Mouse (Mus musculus) G1E (cell line): Measurements from ENCODE around the gene Fkbp8. TPM values are rescaled to one million over a fixed set of nuclear protein-coding genes. Genes with fewer than 3 reads are reported as not detected.

Source experiments
- ATAC-seq: 2 replicates; pipeline ENCODE4 v1.8.0; 2016; ENCODE audit warnings: mild to moderate bottlenecking; ENCODE audit not compliant: insufficient number of reproducible peaks, poor library complexity, low FRiP score, severe bottlenecking; ENCODE audit errors: extremely low read depth
- DNase-seq: peaks from one replicate; pipeline ENCODE4 v3.0.0; 2012; ENCODE audit warnings: low spot score
- H3K27me3 ChIP-seq: 2 replicates; pipeline ENCODE4 v1.6.1; 2012; ENCODE audit warnings: mild to moderate bottlenecking, low read length, inconsistent platforms; ENCODE audit not compliant: insufficient read depth
- H3K36me3 ChIP-seq: replicated peaks from 2 replicates; pipeline ENCODE3; 2012; ENCODE audit warnings: mild to moderate bottlenecking, inconsistent platforms
- H3K4me1 ChIP-seq: 2 replicates; pipeline ENCODE4 v1.6.1; 2012; ENCODE audit warnings: low read depth, low read length, inconsistent platforms, mixed read lengths; ENCODE audit not compliant: insufficient read depth
- H3K4me3 ChIP-seq: 2 replicates; pipeline ENCODE4 v1.5.1; 2012; ENCODE audit warnings: low read depth, mild to moderate bottlenecking, inconsistent platforms, low read length, moderate library complexity, mixed read lengths
- H3K9me3 ChIP-seq: replicated peaks from 2 replicates; pipeline ENCODE4 v1.6.1; 2012; ENCODE audit warnings: inconsistent platforms
- CTCF ChIP-seq: IDR thresholded peaks from 2 replicates; pipeline ENCODE4 v1.5.1; 2012; ENCODE audit warnings: low read depth, low read length, inconsistent platforms, mixed read lengths
- GATA1 ChIP-seq: IDR thresholded peaks from 2 replicates; pipeline ENCODE4 v1.6.1; 2012; ENCODE audit warnings: borderline replicate concordance, low read length, inconsistent platforms, mixed read lengths
- GATA2 ChIP-seq: IDR thresholded peaks from 2 replicates; pipeline ENCODE4 v1.6.1; 2012; ENCODE audit warnings: low read depth, low read length, inconsistent platforms, borderline replicate concordance
- POLR2AphosphoS5 ChIP-seq: IDR thresholded peaks from 2 replicates; pipeline ENCODE4 v1.6.1; 2012; ENCODE audit warnings: low read depth, low read length, inconsistent platforms; ENCODE audit not compliant: insufficient replicate concordance
- TAL1 ChIP-seq: conservative IDR thresholded peaks from 2 replicates; pipeline ENCODE4 v1.6.1; 2012; ENCODE audit warnings: low read depth, low read length, inconsistent platforms, mixed read lengths
- polyA plus RNA-seq: library from polyadenylated mRNA; stranded (reverse); fragments of >175 nt; gene quantifications from 2 replicates; pipeline ENCODE4 v1.2.3, GENCODE M21; 2012
- total RNA-seq, 2 experiments: library from RNA; stranded (forward) in 1 of 2; stranded (reverse) in 1 of 2; fragments of 200-1000 nt in 1 of 2; fragments of >200 nt in 1 of 2; fragmentation: Nextera tagmentation in 1 of 2; gene quantifications; 2 replicates each; pipeline ENCODE4 v1.2.3; 2014 to 2017

Gene Fkbp8
- total and polyA plus RNA-seq, 3 experiments = 206 to 939 (median 232) TPM

- TF ChIP-seq POLR2AphosphoS5 (no peak), GATA2 (no peak), TAL1 (no peak), CTCF (no peak), GATA1 (no peak)
- Histone ChIP-seq H3K27me3 (no peaks in the 10 kb centered on the region), H3K36me3 (peaks cover 95% of the 10 kb centered on the region), H3K9me3 (no peaks in the 10 kb centered on the region), H3K4me3 (no peak overlapping the region), H3K4me1 (peaks cover 28% of the 10 kb centered on the region)
- ATAC-seq = no peak
- no peak for DNase-seq
Measured at GRCm38 (mm10) chr8:70574302-70574701, 46.8 kb downstream of the Fkbp8 start.

DNA sequence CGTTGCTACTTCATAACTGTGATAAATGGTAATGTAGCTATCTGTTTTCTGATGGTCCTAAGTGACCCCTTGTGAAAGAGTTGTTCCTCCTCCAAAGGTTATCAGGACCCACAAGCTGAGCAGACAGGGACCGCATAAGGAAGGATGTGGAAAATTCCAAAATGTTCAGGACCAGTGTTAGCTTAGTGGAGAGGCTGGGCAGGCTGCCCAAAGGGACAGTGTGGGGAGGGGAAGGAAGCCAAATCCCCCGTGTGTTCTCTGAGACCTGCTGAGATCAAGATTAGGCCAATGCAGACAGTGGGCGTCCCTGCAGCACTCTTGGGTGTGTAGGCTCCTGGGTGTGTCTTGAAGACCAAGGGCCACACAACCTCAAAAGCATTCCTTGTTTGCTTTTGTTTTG lies 47.4 kb downstream of the Fkbp8 start:
- ATAC-seq = no peak

GRCm38 (mm10) chr8:70577207-70577606 lies 49.7 kb downstream of the Fkbp8 start:
- Histone ChIP-seq H3K4me3 (no peak overlapping the region), H3K36me3 (peaks cover 91% of the 10 kb centered on the region)
- no peak for DNase-seq

More for the DNA sequence above, 47.4 kb downstream of the Fkbp8 start:
- Histone ChIP-seq H3K36me3 (peaks cover 91% of the 10 kb centered on the region), H3K4me3 (no peak overlapping the region), H3K9me3 (no peaks in the 10 kb centered on the region), H3K27me3 (no peaks in the 10 kb centered on the region), H3K4me1 (peaks cover 28% of the 10 kb centered on the region)
- TF ChIP-seq GATA1 (no peak), TAL1 (no peak), POLR2AphosphoS5 (no peak), CTCF (no peak), GATA2 (no peak)
- no peak for DNase-seq

GRCm38 (mm10) chr8:70583476-70584387 lies 56.2 kb downstream of the Fkbp8 start:
- Histone ChIP-seq H3K4me3 (no peak overlapping the region), H3K9me3 (no peaks in the 10 kb centered on the region), H3K36me3 (peaks cover 90% of the 10 kb centered on the region), H3K4me1 (peaks cover 12% of the 10 kb centered on the region), H3K27me3 (no peaks in the 10 kb centered on the region)
- TF ChIP-seq POLR2AphosphoS5 (no peak), TAL1 (no peak), GATA2 (no peak), GATA1 (no peak), CTCF (no peak)
- no peak for DNase-seq
- ATAC-seq = no peak

More at GRCm38 (mm10) chr8:70577207-70577606, 49.7 kb downstream of the Fkbp8 start:
- Histone ChIP-seq H3K4me1 (peaks cover 13% of the 10 kb centered on the region; the same call in 1 of the 2 replicates), H3K27me3 (no peaks in the 10 kb centered on the region), H3K9me3 (no peaks in the 10 kb centered on the region)
- TF ChIP-seq GATA1 = no peak
- no peak for TF ChIP-seq TAL1
- no peak for TF ChIP-seq POLR2AphosphoS5
- no peak for TF ChIP-seq GATA2
- no peak for TF ChIP-seq CTCF
- ATAC-seq = no peak

DNA sequence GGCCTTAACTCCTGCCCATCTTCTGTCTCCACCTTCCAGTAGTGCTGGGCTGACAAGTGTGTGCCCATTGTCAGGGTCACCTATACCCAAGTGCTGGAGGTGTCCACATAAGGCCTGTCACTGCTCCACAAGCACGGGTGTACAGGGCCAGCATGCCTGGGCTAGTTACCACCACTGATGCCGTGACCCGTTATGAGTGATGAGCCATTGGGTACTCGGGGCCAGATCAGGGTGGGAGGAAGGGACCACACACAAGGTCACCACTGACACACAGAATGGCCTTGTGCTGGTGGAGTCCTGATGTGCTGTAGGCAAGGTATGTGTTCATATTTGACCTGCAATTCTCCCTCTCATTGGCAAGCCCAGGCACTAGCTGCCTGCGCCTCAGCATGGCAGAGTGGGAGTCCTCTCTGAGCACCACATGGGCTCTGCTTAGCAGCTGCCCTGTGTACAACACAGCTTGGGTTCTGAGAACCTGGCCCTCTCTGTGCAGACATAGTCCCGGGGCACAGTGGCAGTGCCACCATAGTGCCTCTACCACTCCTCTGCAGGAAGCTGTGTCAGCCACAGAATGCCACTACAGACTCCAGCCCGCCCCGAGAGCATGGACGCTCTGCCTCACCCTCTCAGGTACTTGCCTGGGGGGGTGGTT lies 57.2 kb downstream of the Fkbp8 start:
- Histone ChIP-seq H3K4me3 (no peak overlapping the region), H3K9me3 (no peaks in the 10 kb centered on the region), H3K4me1 (peaks cover 7% of the 10 kb centered on the region), H3K36me3 (peaks cover 93% of the 10 kb centered on the region), H3K27me3 (no peaks in the 10 kb centered on the region)
- no peak for ATAC-seq
- TF ChIP-seq POLR2AphosphoS5 (no peak), TAL1 (no peak), GATA1 (no peak), GATA2 (no peak), CTCF (no peak)
- DNase-seq = no peak

Other genes starting within 250 kb of the Fkbp8 start
Only the 20 nearest of the 28 such genes appear.
- gene Upf1, start 174.4 kb upstream of the Fkbp8 start, total RNA-seq (2014; fragmentation: Nextera tagmentation) = 43.6 and 46.0 TPM in 2 replicates
- 22.9 and 27.5 TPM in 2 replicates for gene Upf1, start 174.4 kb upstream of the Fkbp8 start, total RNA-seq (2017)
- 155 and 156 TPM in 2 replicates for gene Upf1, start 174.4 kb upstream of the Fkbp8 start, polyA plus RNA-seq
- gene Comp, start 154.2 kb upstream of the Fkbp8 start, total RNA-seq (2014; fragmentation: Nextera tagmentation) = not detected in 2 replicates
- 0.06 TPM in 1 of 2 replicates, not detected in the other for gene Comp, start 154.2 kb upstream of the Fkbp8 start, total RNA-seq (2017)
- 0.14 and 0.15 TPM in 2 replicates for gene Comp, start 154.2 kb upstream of the Fkbp8 start, polyA plus RNA-seq
- 15.3 and 17.9 TPM in 2 replicates for gene Crtc1, start 88.1 kb upstream of the Fkbp8 start, total RNA-seq (2014; fragmentation: Nextera tagmentation)
- gene Crtc1, start 88.1 kb upstream of the Fkbp8 start, total RNA-seq (2017) = 1.4 and 1.6 TPM in 2 replicates
- gene Crtc1, start 88.1 kb upstream of the Fkbp8 start, polyA plus RNA-seq = 17.6 and 18.8 TPM in 2 replicates
- 23.6 and 23.8 TPM in 2 replicates for gene Klhl26, start 50.8 kb upstream of the Fkbp8 start, total RNA-seq (2014; fragmentation: Nextera tagmentation)
- gene Klhl26, start 50.8 kb upstream of the Fkbp8 start, total RNA-seq (2017) = 11.6 and 13.9 TPM in 2 replicates
- 10.8 and 12.8 TPM in 2 replicates for gene Klhl26, start 50.8 kb upstream of the Fkbp8 start, polyA plus RNA-seq
- not detected in 2 replicates for gene Tmem59l, start 40.4 kb upstream of the Fkbp8 start, total RNA-seq (2014; fragmentation: Nextera tagmentation)
- 0.12 TPM in 1 of 2 replicates, not detected in the other for gene Tmem59l, start 40.4 kb upstream of the Fkbp8 start, total RNA-seq (2017)
- gene Tmem59l, start 40.4 kb upstream of the Fkbp8 start, polyA plus RNA-seq = 0.03 TPM in 1 of 2 replicates, not detected in the other
- gene Crlf1, start 34.6 kb upstream of the Fkbp8 start, total RNA-seq (2014; fragmentation: Nextera tagmentation) = not detected in 2 replicates
- not detected in 2 replicates for gene Crlf1, start 34.6 kb upstream of the Fkbp8 start, total RNA-seq (2017)
- not detected in 2 replicates for gene Crlf1, start 34.6 kb upstream of the Fkbp8 start, polyA plus RNA-seq
- gene Rex1bd, start 21.0 kb upstream of the Fkbp8 start, total RNA-seq (2014; fragmentation: Nextera tagmentation) = 43.6 and 44.2 TPM in 2 replicates
- 86.9 and 94.9 TPM in 2 replicates for gene Rex1bd, start 21.0 kb upstream of the Fkbp8 start, total RNA-seq (2017)
- 187 and 223 TPM in 2 replicates for gene Rex1bd, start 21.0 kb upstream of the Fkbp8 start, polyA plus RNA-seq
- gene Uba52, start 16.9 kb upstream of the Fkbp8 start, total RNA-seq (2014; fragmentation: Nextera tagmentation) = 4,646 and 5,141 TPM in 2 replicates
- gene Uba52, start 16.9 kb upstream of the Fkbp8 start, total RNA-seq (2017) = 3,490 and 3,572 TPM in 2 replicates
- 592 and 1,322 TPM in 2 replicates for gene Uba52, start 16.9 kb upstream of the Fkbp8 start, polyA plus RNA-seq
- gene Kxd1, start 232 bp downstream of the Fkbp8 start, total RNA-seq (2014; fragmentation: Nextera tagmentation) = 180 and 189 TPM in 2 replicates
- gene Kxd1, start 232 bp downstream of the Fkbp8 start, total RNA-seq (2017) = 47.5 and 50.9 TPM in 2 replicates
- gene Kxd1, start 232 bp downstream of the Fkbp8 start, polyA plus RNA-seq = 40.0 and 49.9 TPM in 2 replicates
- 20.8 and 22.7 TPM in 2 replicates for gene Ell, start 11.7 kb downstream of the Fkbp8 start, total RNA-seq (2014; fragmentation: Nextera tagmentation)
- gene Ell, start 11.7 kb downstream of the Fkbp8 start, total RNA-seq (2017) = 7.6 and 9.1 TPM in 2 replicates
- 56.4 and 59.0 TPM in 2 replicates for gene Ell, start 11.7 kb downstream of the Fkbp8 start, polyA plus RNA-seq
- gene Isyna1, start 66.6 kb downstream of the Fkbp8 start, total RNA-seq (2014; fragmentation: Nextera tagmentation) = 22.9 and 24.4 TPM in 2 replicates
- 35.8 and 36.8 TPM in 2 replicates for gene Isyna1, start 66.6 kb downstream of the Fkbp8 start, total RNA-seq (2017)
- 141 and 157 TPM in 2 replicates for gene Isyna1, start 66.6 kb downstream of the Fkbp8 start, polyA plus RNA-seq
- gene Ssbp4, start 81.1 kb downstream of the Fkbp8 start, total RNA-seq (2014; fragmentation: Nextera tagmentation) = 21.7 and 31.0 TPM in 2 replicates
- gene Ssbp4, start 81.1 kb downstream of the Fkbp8 start, total RNA-seq (2017) = 51.7 and 114 TPM in 2 replicates
- gene Ssbp4, start 81.1 kb downstream of the Fkbp8 start, polyA plus RNA-seq = 606 and 1,025 TPM in 2 replicates
- 1.3 and 2.6 TPM in 2 replicates for gene Lrrc25, start 88.4 kb downstream of the Fkbp8 start, total RNA-seq (2014; fragmentation: Nextera tagmentation)
- 1.2 and 1.6 TPM in 2 replicates for gene Lrrc25, start 88.4 kb downstream of the Fkbp8 start, total RNA-seq (2017)
- gene Lrrc25, start 88.4 kb downstream of the Fkbp8 start, polyA plus RNA-seq = 1.6 and 1.7 TPM in 2 replicates
- not detected in 2 replicates for gene Gdf15, start 104.7 kb downstream of the Fkbp8 start, total RNA-seq (2014; fragmentation: Nextera tagmentation)
- not detected in 2 replicates for gene Gdf15, start 104.7 kb downstream of the Fkbp8 start, total RNA-seq (2017)
- 0.03 and 0.06 TPM in 2 replicates for gene Gdf15, start 104.7 kb downstream of the Fkbp8 start, polyA plus RNA-seq
- gene Pgpep1, start 132.7 kb downstream of the Fkbp8 start, total RNA-seq (2014; fragmentation: Nextera tagmentation) = 16.6 and 23.1 TPM in 2 replicates
- 9.4 and 9.5 TPM in 2 replicates for gene Pgpep1, start 132.7 kb downstream of the Fkbp8 start, total RNA-seq (2017)
- gene Pgpep1, start 132.7 kb downstream of the Fkbp8 start, polyA plus RNA-seq = 3.1 and 3.3 TPM in 2 replicates
- gene Lsm4, start 145.5 kb downstream of the Fkbp8 start, total RNA-seq (2014; fragmentation: Nextera tagmentation) = 94.1 and 95.7 TPM in 2 replicates
- 151 and 174 TPM in 2 replicates for gene Lsm4, start 145.5 kb downstream of the Fkbp8 start, total RNA-seq (2017)
- 889 and 1,166 TPM in 2 replicates for gene Lsm4, start 145.5 kb downstream of the Fkbp8 start, polyA plus RNA-seq
- gene Jund, start 171.2 kb downstream of the Fkbp8 start, total RNA-seq (2014; fragmentation: Nextera tagmentation) = 60.3 and 72.4 TPM in 2 replicates
- 40.2 and 75.5 TPM in 2 replicates for gene Jund, start 171.2 kb downstream of the Fkbp8 start, total RNA-seq (2017)
- 183 and 252 TPM in 2 replicates for gene Jund, start 171.2 kb downstream of the Fkbp8 start, polyA plus RNA-seq
- gene Iqcn, start 175.7 kb downstream of the Fkbp8 start, total RNA-seq (2014; fragmentation: Nextera tagmentation) = not detected in 2 replicates
- 0.05 and 0.06 TPM in 2 replicates for gene Iqcn, start 175.7 kb downstream of the Fkbp8 start, total RNA-seq (2017)
- 0.02 TPM in 1 of 2 replicates, not detected in the other for gene Iqcn, start 175.7 kb downstream of the Fkbp8 start, polyA plus RNA-seq
- 1.6 and 3.7 TPM in 2 replicates for gene Gm3336, start 190.8 kb downstream of the Fkbp8 start, total RNA-seq (2014; fragmentation: Nextera tagmentation)
- 0.93 and 2.8 TPM in 2 replicates for gene Gm3336, start 190.8 kb downstream of the Fkbp8 start, total RNA-seq (2017)
- 0.66 and 0.68 TPM in 2 replicates for gene Gm3336, start 190.8 kb downstream of the Fkbp8 start, polyA plus RNA-seq
- gene Pde4c, start 196.0 kb downstream of the Fkbp8 start, total RNA-seq (2014; fragmentation: Nextera tagmentation) = 0.83 TPM in 1 of 2 replicates, not detected in the other
- 0.22 TPM in 1 of 2 replicates, not detected in the other for gene Pde4c, start 196.0 kb downstream of the Fkbp8 start, total RNA-seq (2017)
- 0.41 and 0.95 TPM in 2 replicates for gene Pde4c, start 196.0 kb downstream of the Fkbp8 start, polyA plus RNA-seq